Mouse (Mus musculus): ENCODE results near the gene Macrod2. TPM values are rescaled to one million over a fixed set of nuclear protein-coding genes. Genes with fewer than 3 reads are reported as not detected.
A peak's percentile ranks its signal among the peaks of the same experiment; 100 is the strongest.

Gene Macrod2
- polyA plus RNA-seq, 1 experiment: 16.3 TPM

- Histone ChIP-seq H3K36me3 (ENCODE audit: control insufficient read depth, insufficient read depth, low read length) (no peaks in the 10 kb centered on the region), H3K27ac (ENCODE audit: control insufficient read depth, insufficient read depth, low read depth, low read length) (no peak overlapping the region), H3K27me3 (ENCODE audit: control insufficient read depth, insufficient read depth, low read length) (no peaks in the 10 kb centered on the region), H3K4me1 (ENCODE audit: control insufficient read depth, insufficient read depth, low read length) (no peaks in the 10 kb centered on the region), H3K4me3 (ENCODE audit: control insufficient read depth, low read depth, low read length) (no peak overlapping the region)
- no peak for TF ChIP-seq POLR2A (IDR thresholded peaks at IDR 0.05; ENCODE audit: control insufficient read depth, low read depth, low read length)
- no peak for TF ChIP-seq CTCF (IDR thresholded peaks at IDR 0.05; ENCODE audit: control insufficient read depth, insufficient read depth, insufficient replicate concordance, low read depth, low read length)
Observed at GRCm38 (mm10) chr2:140653978-140654377, 258.9 kb downstream of the Macrod2 start.

GRCm38 (mm10) chr2:140662673-140663072 is 267.6 kb downstream of the Macrod2 start:
- TF ChIP-seq CTCF (IDR thresholded peaks at IDR 0.05; ENCODE audit: control insufficient read depth, insufficient read depth, insufficient replicate concordance, low read depth, low read length): no peak
- no peak for TF ChIP-seq POLR2A (IDR thresholded peaks at IDR 0.05; ENCODE audit: control insufficient read depth, low read depth, low read length)
- Histone ChIP-seq H3K36me3 (ENCODE audit: control insufficient read depth, insufficient read depth, low read length) (no peaks in the 10 kb centered on the region), H3K4me3 (ENCODE audit: control insufficient read depth, low read depth, low read length) (no peak overlapping the region), H3K27me3 (ENCODE audit: control insufficient read depth, insufficient read depth, low read length) (no peaks in the 10 kb centered on the region), H3K4me1 (ENCODE audit: control insufficient read depth, insufficient read depth, low read length) (no peaks in the 10 kb centered on the region), H3K27ac (ENCODE audit: control insufficient read depth, insufficient read depth, low read depth, low read length) (no peak overlapping the region)

- H3K4me3 ChIP-seq (ENCODE audit: control insufficient read depth, low read depth, low read length): no peak overlapping the region
- no peaks in the 10 kb centered on the region for H3K36me3 ChIP-seq (ENCODE audit: control insufficient read depth, insufficient read depth, low read length)
- H3K27me3 ChIP-seq (ENCODE audit: control insufficient read depth, insufficient read depth, low read length): no peaks in the 10 kb centered on the region
- TF ChIP-seq POLR2A (IDR thresholded peaks at IDR 0.05; ENCODE audit: control insufficient read depth, low read depth, low read length) (no peak), CTCF (IDR thresholded peaks at IDR 0.05; ENCODE audit: control insufficient read depth, insufficient read depth, insufficient replicate concordance, low read depth, low read length) (no peak)
- H3K27ac ChIP-seq (ENCODE audit: control insufficient read depth, insufficient read depth, low read depth, low read length): no peak overlapping the region
- H3K4me1 ChIP-seq (ENCODE audit: control insufficient read depth, insufficient read depth, low read length): no peaks in the 10 kb centered on the region
Observed at GRCm38 (mm10) chr2:140664381-140664780, 269.3 kb downstream of the Macrod2 start.

GRCm38 (mm10) chr2:140666846-140667245 is 271.7 kb downstream of the Macrod2 start:
- peaks cover 11% of the 10 kb centered on the region for H3K4me1 ChIP-seq (ENCODE audit: control insufficient read depth, insufficient read depth, low read length)
- H3K4me3 ChIP-seq (ENCODE audit: control insufficient read depth, low read depth, low read length): no peak overlapping the region
- H3K27ac ChIP-seq (ENCODE audit: control insufficient read depth, insufficient read depth, low read depth, low read length): no peak overlapping the region
- H3K36me3 ChIP-seq (ENCODE audit: control insufficient read depth, insufficient read depth, low read length): no peaks in the 10 kb centered on the region
- H3K27me3 ChIP-seq (ENCODE audit: control insufficient read depth, insufficient read depth, low read length): no peaks in the 10 kb centered on the region
- TF ChIP-seq POLR2A (IDR thresholded peaks at IDR 0.05; ENCODE audit: control insufficient read depth, low read depth, low read length) (no peak), CTCF (IDR thresholded peaks at IDR 0.05; ENCODE audit: control insufficient read depth, insufficient read depth, insufficient replicate concordance, low read depth, low read length) (no peak)

- no peak overlapping the region for H3K27ac ChIP-seq (ENCODE audit: control insufficient read depth, insufficient read depth, low read depth, low read length)
- TF ChIP-seq POLR2A (IDR thresholded peaks at IDR 0.05; ENCODE audit: control insufficient read depth, low read depth, low read length) (no peak), CTCF (IDR thresholded peaks at IDR 0.05; ENCODE audit: control insufficient read depth, insufficient read depth, insufficient replicate concordance, low read depth, low read length) (no peak)
Observed at GRCm38 (mm10) chr2:140667261-140668047, 272.3 kb downstream of the Macrod2 start.

GRCm38 (mm10) chr2:140668311-140668710 is 273.2 kb downstream of the Macrod2 start:
- no peaks in the 10 kb centered on the region for H3K27me3 ChIP-seq (ENCODE audit: control insufficient read depth, insufficient read depth, low read length)
- H3K4me1 ChIP-seq (ENCODE audit: control insufficient read depth, insufficient read depth, low read length): peaks cover 11% of the 10 kb centered on the region
- no peak overlapping the region for H3K4me3 ChIP-seq (ENCODE audit: control insufficient read depth, low read depth, low read length)
- TF ChIP-seq CTCF (IDR thresholded peaks at IDR 0.05; ENCODE audit: control insufficient read depth, insufficient read depth, insufficient replicate concordance, low read depth, low read length): peak; percentile 37; the same call in 1 of the 2 replicates
- TF ChIP-seq POLR2A (IDR thresholded peaks at IDR 0.05; ENCODE audit: control insufficient read depth, low read depth, low read length): no peak
- H3K36me3 ChIP-seq (ENCODE audit: control insufficient read depth, insufficient read depth, low read length): no peaks in the 10 kb centered on the region
- H3K27ac ChIP-seq (ENCODE audit: control insufficient read depth, insufficient read depth, low read depth, low read length): no peak overlapping the region

More at GRCm38 (mm10) chr2:140667261-140668047, 272.3 kb downstream of the Macrod2 start:
- H3K4me1 ChIP-seq (ENCODE audit: control insufficient read depth, insufficient read depth, low read length): peaks cover 11% of the 10 kb centered on the region
- no peak overlapping the region for H3K4me3 ChIP-seq (ENCODE audit: control insufficient read depth, low read depth, low read length)
- no peaks in the 10 kb centered on the region for H3K36me3 ChIP-seq (ENCODE audit: control insufficient read depth, insufficient read depth, low read length)
- H3K27me3 ChIP-seq (ENCODE audit: control insufficient read depth, insufficient read depth, low read length): no peaks in the 10 kb centered on the region

GRCm38 (mm10) chr2:140669081-140669480 is 274.0 kb downstream of the Macrod2 start:
- no peak for TF ChIP-seq CTCF (IDR thresholded peaks at IDR 0.05; ENCODE audit: control insufficient read depth, insufficient read depth, insufficient replicate concordance, low read depth, low read length)
- TF ChIP-seq POLR2A (IDR thresholded peaks at IDR 0.05; ENCODE audit: control insufficient read depth, low read depth, low read length): no peak
- Histone ChIP-seq H3K4me1 (ENCODE audit: control insufficient read depth, insufficient read depth, low read length) (peaks cover 11% of the 10 kb centered on the region), H3K27ac (ENCODE audit: control insufficient read depth, insufficient read depth, low read depth, low read length) (no peak overlapping the region), H3K27me3 (ENCODE audit: control insufficient read depth, insufficient read depth, low read length) (no peaks in the 10 kb centered on the region), H3K4me3 (ENCODE audit: control insufficient read depth, low read depth, low read length) (no peak overlapping the region), H3K36me3 (ENCODE audit: control insufficient read depth, insufficient read depth, low read length) (no peaks in the 10 kb centered on the region)

Data from testis, adult 2 months (tissue).